Comparison of ENCODE assay signal across 8 mouse cellular contexts in genomic region chr17:44618175-44618574, GRCm38 (mm10).
A peak's percentile ranks its signal among the peaks of the same experiment; 100 is the strongest.
DNase-seq lines count a peak whose midpoint lies in the region; ATAC-seq lines count a peak whose summit lies in the region.

No protein-coding gene starts in this region.

- no peaks in the 10 kb centered on the region for H3K36me3 ChIP-seq in forebrain, embryonic 13.5 days (ENCODE audit: poor library complexity, severe bottlenecking)
- no peaks in the 10 kb centered on the region for H3K36me3 ChIP-seq in forebrain, embryonic 11.5 days (ENCODE audit: control insufficient read depth, insufficient read depth, low read length)
- 0 out of 2 replicates have a peak, but pooled peaks cover 7% of the 10 kb centered on the region for H3K36me3 ChIP-seq in embryonic facial prominence, embryonic 13.5 days
- no peaks in the 10 kb centered on the region for H3K36me3 ChIP-seq in heart, embryonic 10.5 days
- H3K36me3 ChIP-seq in lung, embryonic 16.5 days (ENCODE audit: control insufficient read depth, insufficient read depth, low read length) = no peaks in the 10 kb centered on the region

- H3K4me2 ChIP-seq in forebrain, embryonic 13.5 days = no peak overlapping the region
- no peak overlapping the region for H3K4me2 ChIP-seq in forebrain, embryonic 11.5 days (ENCODE audit: low read depth, low read length, severe bottlenecking)
- peak overlapping the region; percentile 51 for H3K4me2 ChIP-seq in embryonic facial prominence, embryonic 13.5 days
- H3K4me2 ChIP-seq in lung, embryonic 16.5 days (ENCODE audit: low read depth, low read length) = peak overlapping the region; percentile 34

- peaks cover 9% of the 10 kb centered on the region for H3K4me1 ChIP-seq in forebrain, embryonic 13.5 days
- peaks cover 6% of the 10 kb centered on the region; the same call in 1 of the 2 replicates for H3K4me1 ChIP-seq in forebrain, embryonic 11.5 days (replicated peaks; ENCODE audit: control insufficient read depth, insufficient read depth, low read length)
- H3K4me1 ChIP-seq in embryonic facial prominence, embryonic 13.5 days = peaks cover 66% of the 10 kb centered on the region
- H3K4me1 ChIP-seq in heart, embryonic 10.5 days = no peaks in the 10 kb centered on the region
- peaks cover 1% of the 10 kb centered on the region; the same call in 1 of the 2 replicates for H3K4me1 ChIP-seq in lung, embryonic 16.5 days (replicated peaks; ENCODE audit: control insufficient read depth, insufficient read depth, low read length)

- ATAC-seq in forebrain, embryonic 13.5 days = peak; percentile 32; the same call in 1 of the 2 replicates
- no peak for ATAC-seq in forebrain, embryonic 11.5 days (replicated peaks; ENCODE audit: low FRiP score)
- peak; percentile 76; the same call in 1 of the 2 replicates for ATAC-seq in embryonic facial prominence, embryonic 13.5 days (ENCODE audit: insufficient number of reproducible peaks, insufficient read depth, low FRiP score, low TSS enrichment, low read depth)
- ATAC-seq in lung, embryonic 16.5 days (ENCODE audit: low read depth) = peak; percentile 85
- no peak for ATAC-seq in megakaryocyte-erythroid progenitor cell, adult 5-6 weeks (replicated peaks; ENCODE audit: low FRiP score, low TSS enrichment, poor library complexity, severe bottlenecking)

- H3K9ac ChIP-seq in forebrain, embryonic 13.5 days = no peak overlapping the region
- H3K9ac ChIP-seq in forebrain, embryonic 11.5 days (ENCODE audit: low read length) = no peak overlapping the region
- no peak overlapping the region for H3K9ac ChIP-seq in embryonic facial prominence, embryonic 13.5 days
- H3K9ac ChIP-seq in lung, embryonic 16.5 days (ENCODE audit: low read length) = peak overlapping the region; percentile 8; the same call in 1 of the 2 replicates

- H3K27ac ChIP-seq in forebrain, embryonic 13.5 days = no peak overlapping the region; the same call in 1 of the 2 replicates
- no peak overlapping the region for H3K27ac ChIP-seq in forebrain, embryonic 11.5 days (ENCODE audit: low read depth, low read length)
- H3K27ac ChIP-seq in embryonic facial prominence, embryonic 13.5 days = peak overlapping the region; percentile 88
- 0 out of 2 replicates have a peak overlapping the region, but pooled peaks have one; percentile 1 for H3K27ac ChIP-seq in heart, embryonic 10.5 days
- H3K27ac ChIP-seq in lung, embryonic 16.5 days (ENCODE audit: low read length) = peak overlapping the region; percentile 35

- DNase-seq in forebrain, embryonic 11.5 days (ENCODE audit: low spot score) = no peak
- no peak for DNase-seq in heart, embryonic 10.5 days (ENCODE audit: low spot score)
- DNase-seq in kidney, postnatal 14 days = peak; percentile 63
- DNase-seq in testis, postnatal 10 days (ENCODE audit: low spot score) = peak; percentile 63

- H3K9me3 ChIP-seq in forebrain, embryonic 13.5 days (replicated peaks) = no peaks in the 10 kb centered on the region
- no peaks in the 10 kb centered on the region; the same call in 1 of the 2 replicates for H3K9me3 ChIP-seq in forebrain, embryonic 11.5 days (ENCODE audit: control insufficient read depth, low read length)
- no peaks in the 10 kb centered on the region for H3K9me3 ChIP-seq in embryonic facial prominence, embryonic 13.5 days
- no peaks in the 10 kb centered on the region for H3K9me3 ChIP-seq in heart, embryonic 10.5 days
- no peaks in the 10 kb centered on the region for H3K9me3 ChIP-seq in lung, embryonic 16.5 days (ENCODE audit: control insufficient read depth, low read length)

- no peaks in the 10 kb centered on the region for H3K27me3 ChIP-seq in forebrain, embryonic 13.5 days
- no peaks in the 10 kb centered on the region for H3K27me3 ChIP-seq in forebrain, embryonic 11.5 days (ENCODE audit: control insufficient read depth, insufficient read depth, low read length)
- peaks cover 4% of the 10 kb centered on the region; the same call in 1 of the 2 replicates for H3K27me3 ChIP-seq in embryonic facial prominence, embryonic 13.5 days
- H3K27me3 ChIP-seq in heart, embryonic 10.5 days (ENCODE audit: insufficient read depth, poor library complexity, severe bottlenecking) = peaks cover 4% of the 10 kb centered on the region; the same call in 1 of the 2 replicates
- no peaks in the 10 kb centered on the region for H3K27me3 ChIP-seq in lung, embryonic 16.5 days (ENCODE audit: control insufficient read depth, insufficient read depth, low read depth, low read length)

- no peak overlapping the region for H3K4me3 ChIP-seq in forebrain, embryonic 13.5 days
- no peak overlapping the region for H3K4me3 ChIP-seq in forebrain, embryonic 11.5 days (ENCODE audit: low read depth, low read length)
- 0 out of 2 replicates have a peak overlapping the region, but pooled peaks have one; percentile 9 for H3K4me3 ChIP-seq in embryonic facial prominence, embryonic 13.5 days
- H3K4me3 ChIP-seq in heart, embryonic 10.5 days = no peak overlapping the region
- no peak overlapping the region for H3K4me3 ChIP-seq in lung, embryonic 16.5 days (ENCODE audit: low read length)

- WGBS in forebrain, embryonic 13.5 days = 67% methylated on average over 10 of the region's 10 CpGs
- WGBS in forebrain, embryonic 11.5 days = 63% methylated on average over 10 of the region's 10 CpGs
- WGBS in embryonic facial prominence, embryonic 13.5 days = 15% methylated on average over 10 of the region's 10 CpGs
- 43% methylated on average over 10 of the region's 10 CpGs for WGBS in heart, embryonic 10.5 days
- WGBS in lung, embryonic 16.5 days = 33% methylated on average over 10 of the region's 10 CpGs

Comparison
In these comparisons a context has a peak if more than half of its experiments do, and no peak if none do; other contexts are left out.
1. ATAC-seq: peak in forebrain, embryonic 13.5 days (single experiment), embryonic facial prominence, embryonic 13.5 days (single experiment) and lung, embryonic 16.5 days (single experiment); none in forebrain, embryonic 11.5 days (single experiment) and megakaryocyte-erythroid progenitor cell, adult 5-6 weeks (single experiment).
2. H3K27ac ChIP-seq: peak in embryonic facial prominence, embryonic 13.5 days (single experiment), heart, embryonic 10.5 days (single experiment) and lung, embryonic 16.5 days (single experiment); none in forebrain, embryonic 13.5 days (single experiment) and forebrain, embryonic 11.5 days (single experiment).
3. H3K4me2 ChIP-seq: peak in embryonic facial prominence, embryonic 13.5 days (single experiment) and lung, embryonic 16.5 days (single experiment); none in forebrain, embryonic 13.5 days (single experiment) and forebrain, embryonic 11.5 days (single experiment).
4. DNase-seq: peak in kidney, postnatal 14 days (single experiment) and testis, postnatal 10 days (single experiment); none in forebrain, embryonic 11.5 days (single experiment) and heart, embryonic 10.5 days (single experiment).